Mouse (Mus musculus) embryonic stem cell, embryonic (primary cell): ENCODE measurements around the gene H2-M5.

Experiments
- CTCF ChIA-PET, 4 experiments: fragments of 300-600 bp in 2 of 4; fragments of 350-600 bp in 2 of 4; sonication (Branson Sonifier 250); formaldehyde crosslinking; loops; one replicate each; lab custom pipeline; 2022; ENCODE audit warnings: inconsistent platforms in 2 of 4; lab: Charles Lee
- POLR2A ChIA-PET, 4 experiments: fragments of 300-600 bp in 2 of 4; fragments of 350-600 bp in 2 of 4; sonication (Branson Sonifier 250); formaldehyde crosslinking; loops; one replicate each; lab custom pipeline; 2022; ENCODE audit warnings: antibody characterized with exemption in 4 of 4, inconsistent platforms in 1 of 4; lab: Charles Lee

Gene H2-M5

DNA sequence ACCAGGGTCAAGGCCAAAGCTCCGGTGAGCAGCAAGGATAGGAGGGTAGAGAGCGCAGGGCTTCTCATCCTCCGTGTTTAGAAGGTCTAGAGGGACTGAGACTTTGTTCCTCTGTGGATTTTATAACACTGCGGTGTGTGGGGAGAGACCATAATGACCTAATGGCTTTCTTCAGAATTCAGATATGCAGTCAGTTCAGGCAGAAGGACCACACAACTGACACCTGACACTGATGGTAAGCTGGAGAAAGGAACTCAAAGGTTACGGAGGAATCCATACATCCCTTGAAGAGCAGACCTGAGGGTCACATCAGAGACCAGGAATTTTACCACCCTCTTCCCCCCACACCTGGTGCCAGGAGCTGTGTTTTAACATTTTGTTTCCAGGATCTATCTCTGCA is at the start of gene H2-M5:
H2-M5 (minus strand) TSS at position 101 of the 400 bp plus-strand sequence.
- POLR2A ChIA-PET = interaction anchor here (0.5 to 10.9 kb wide), 40 partner anchors 8 to 94 kb away, joined by 3 to 469 read pairs (median 4); partner anchors contain the start of genes 2410137M14Rik (in 3 of the 4), Znrd1 (in 2 of the 4), Znrd1as (in 2 of the 4) and Mog (in 1 of the 4)
- CTCF ChIA-PET = interaction anchor here in 3 of 4 experiments (0.6 to 1.1 kb wide), 5 partner anchors 14 to 96 kb away, joined by 3 to 5 read pairs (median 3); no protein-coding TSS in a partner anchor

DNA sequence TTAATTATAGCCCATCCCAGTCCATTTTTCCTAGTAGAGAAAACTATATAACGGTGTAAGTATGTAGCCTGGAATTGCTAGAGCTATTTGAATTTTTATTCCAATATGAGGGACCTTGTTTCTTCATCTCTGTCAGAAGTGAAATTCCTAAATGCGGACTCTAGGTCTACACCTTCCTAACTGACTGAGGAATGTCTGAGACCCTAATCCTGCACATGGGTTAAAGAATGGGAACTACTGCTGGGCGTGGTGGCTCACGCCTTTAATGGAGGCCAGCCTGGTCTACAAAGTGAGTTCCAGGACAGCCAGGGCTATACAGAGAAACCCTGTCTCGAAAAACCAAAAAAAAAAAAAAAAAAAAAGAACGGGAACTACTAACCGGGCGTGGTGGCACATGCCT is 39.8 kb upstream of the H2-M5 start:
- CTCF ChIA-PET = interaction anchor here in 3 of 4 experiments (0.5 to 1.6 kb wide), 6 partner anchors 21 to 51 kb away, joined by 3 to 6 read pairs (median 4); no protein-coding TSS in a partner anchor

GRCm38 (mm10) chr17:37028683-37029120 is 39.4 kb upstream of the H2-M5 start:
- POLR2A ChIA-PET = interaction anchor here (0.5 to 6.8 kb wide), 75 partner anchors 9 to 1942 kb away, joined by 3 to 252 read pairs (median 7); partner anchors contain the start of genes Gabbr1 (in 4 of the 4), H2-M5 (in 3 of the 4), 2410137M14Rik (in 2 of the 4) and Zfp57 (in 2 of the 4)
- CTCF ChIA-PET = interaction anchor here in 3 of 4 experiments (0.5 to 1.6 kb wide), 7 partner anchors 21 to 1032 kb away, joined by 3 to 13 read pairs (median 4); no protein-coding TSS in a partner anchor

More for the DNA sequence above, 39.8 kb upstream of the H2-M5 start:
- POLR2A ChIA-PET = interaction anchor here (0.5 to 6.8 kb wide), 74 partner anchors 8 to 1943 kb away, joined by 3 to 252 read pairs (median 6); partner anchors contain the start of genes Gabbr1 (in 4 of the 4), H2-M5 (in 3 of the 4), 2410137M14Rik (in 2 of the 4) and Ppp1r11 (in 2 of the 4)

- ChIA-PET POLR2A (interaction anchor here (0.6 to 6.8 kb wide), 66 partner anchors 9 to 185 kb away, joined by 3 to 252 read pairs (median 7); partner anchors contain the start of genes Gabbr1 (in 4 of the 4), 2410137M14Rik (in 2 of the 4), H2-M5 (in 2 of the 4) and Ppp1r11 (in 1 of the 4)), CTCF (interaction anchor here in 3 of 4 experiments (0.8 to 1.6 kb wide), 5 partner anchors 22 to 1032 kb away, joined by 3 to 13 read pairs (median 5); no protein-coding TSS in a partner anchor)
These were observed 38.9 kb upstream of the H2-M5 start for GRCm38 (mm10) chr17:37028212-37028611.

GRCm38 (mm10) chr17:37027486-37027885 is 38.1 kb upstream of the H2-M5 start:
- ChIA-PET POLR2A (interaction anchor here (0.6 to 6.8 kb wide), 50 partner anchors 8 to 191 kb away, joined by 3 to 252 read pairs (median 8); partner anchors contain the start of genes Gabbr1 (in 3 of the 4), Zfp57 (in 2 of the 4), 2410137M14Rik (in 1 of the 4) and H2-M5 (in 1 of the 4)), CTCF (interaction anchor here in 3 of 4 experiments (0.5 to 1.0 kb wide), 4 partner anchors 19 to 1031 kb away, joined by 3 to 13 read pairs (median 3); partner anchors contain the start of gene Gabbr1 (in 1 of the 3))

DNA sequence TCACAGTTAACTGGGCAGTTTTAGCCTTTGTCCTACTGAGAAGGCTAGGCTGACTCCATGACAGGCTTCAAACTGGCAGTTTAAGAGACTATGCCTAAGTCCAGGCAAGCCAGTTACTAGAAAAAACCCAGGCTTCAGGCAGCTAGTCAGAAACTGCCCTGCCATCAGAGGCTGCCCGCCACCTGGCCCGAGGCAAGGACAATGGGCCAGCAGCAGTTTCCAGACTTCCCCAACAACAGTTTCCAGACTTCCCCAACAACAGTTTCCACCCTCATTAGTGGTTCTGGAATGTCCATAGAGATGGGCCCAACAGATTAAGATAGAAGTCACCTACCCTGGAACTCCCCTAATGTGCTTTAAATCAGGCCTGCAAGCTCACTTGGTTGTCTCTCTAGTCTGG is 37.1 kb upstream of the H2-M5 start:
- CTCF ChIA-PET = interaction anchor here in 1 of 4 experiments (0.6 kb wide), 1 partner anchor 146 kb away, joined by 3 read pairs; no protein-coding TSS in a partner anchor
- POLR2A ChIA-PET = interaction anchor here (0.7 to 6.8 kb wide), 29 partner anchors 9 to 190 kb away, joined by 3 to 252 read pairs (median 5); partner anchors contain the start of genes Gabbr1 (in 2 of the 4), Zfp57 (in 2 of the 4), H2-M5 (in 1 of the 4) and Trim26 (in 1 of the 4)

GRCm38 (mm10) chr17:37022628-37023576 is 33.6 kb upstream of the H2-M5 start, which contains the start of gene Mog:
Mog (minus strand) TSS chr17:37023398.
- CTCF ChIA-PET = interaction anchor here in 2 of 4 experiments (0.5 to 1.0 kb wide), 3 partner anchors 12 to 191 kb away, joined by 3 to 8 read pairs (median 4); partner anchors contain the start of gene Gabbr1 (in 1 of the 2)
- POLR2A ChIA-PET = interaction anchor here in 3 of 4 experiments (0.7 to 32.1 kb wide), 28 partner anchors 10 to 860 kb away, joined by 3 to 469 read pairs (median 4); partner anchors contain the start of genes Gabbr1 (in 3 of the 3), 2410137M14Rik (in 2 of the 3), Zfp57 (in 2 of the 3) and H2-M5 (in 1 of the 3)

- ChIA-PET CTCF (interaction anchor here in 1 of 4 experiments (0.6 kb wide), 1 partner anchor 27 kb away, joined by 6 read pairs; the partner anchor contains the start of gene Gabbr1), POLR2A (interaction anchor here (1.0 to 32.1 kb wide), 25 partner anchors 8 to 61 kb away, joined by 3 to 469 read pairs (median 5); partner anchors contain the start of genes 2410137M14Rik (in 1 of the 4), Gabbr1 (in 1 of the 4) and H2-M5 (in 1 of the 4))
These were observed 29.9 kb upstream of the H2-M5 start for GRCm38 (mm10) chr17:37019242-37019641.

DNA sequence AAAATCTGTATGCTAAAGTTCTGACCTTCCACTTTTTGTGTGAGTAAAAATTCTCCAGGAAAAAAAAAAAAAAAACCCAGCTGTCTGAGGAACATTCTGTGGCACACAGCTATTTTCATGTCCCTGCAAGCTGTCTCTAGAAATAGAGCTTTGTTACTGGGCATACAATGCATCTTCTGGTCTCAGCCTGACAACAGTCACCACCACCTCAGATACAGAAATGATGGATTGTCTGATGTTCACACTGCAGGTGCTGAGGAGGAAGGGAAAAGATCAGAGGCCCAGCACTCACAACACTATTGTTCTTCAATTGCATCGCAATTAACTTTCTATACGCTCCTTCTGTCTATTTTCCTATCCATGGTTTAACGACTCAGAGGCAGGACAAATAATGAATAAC is 29.0 kb upstream of the H2-M5 start:
- ChIA-PET CTCF (interaction anchor here in 1 of 4 experiments (0.6 kb wide), 1 partner anchor 1484 kb away, joined by 7 read pairs; no protein-coding TSS in a partner anchor), POLR2A (interaction anchor here (0.6 to 32.1 kb wide), 18 partner anchors 8 to 153 kb away, joined by 3 to 469 read pairs (median 8); partner anchors contain the start of genes 2410137M14Rik (in 1 of the 4), Gabbr1 (in 1 of the 4), H2-M5 (in 1 of the 4) and Zfp57 (in 1 of the 4))

- POLR2A ChIA-PET = interaction anchor here (0.5 to 32.1 kb wide), 15 partner anchors 6 to 63 kb away, joined by 3 to 469 read pairs (median 5); partner anchors contain the start of genes 2410137M14Rik (in 1 of the 4), Gabbr1 (in 1 of the 4), H2-M5 (in 1 of the 4) and Zfp57 (in 1 of the 4)
- CTCF ChIA-PET = no interaction called here
These were observed 27.0 kb upstream of the H2-M5 start for GRCm38 (mm10) chr17:37016333-37016732.

- POLR2A ChIA-PET = interaction anchor here (0.6 to 32.1 kb wide), 19 partner anchors 7 to 175 kb away, joined by 3 to 469 read pairs (median 5); partner anchors contain the start of genes 2410137M14Rik (in 1 of the 4), Gabbr1 (in 1 of the 4), H2-M5 (in 1 of the 4) and Mog (in 1 of the 4)
- CTCF ChIA-PET = no interaction called here
These were observed 22.8 kb upstream of the H2-M5 start for GRCm38 (mm10) chr17:37012141-37012540.

DNA sequence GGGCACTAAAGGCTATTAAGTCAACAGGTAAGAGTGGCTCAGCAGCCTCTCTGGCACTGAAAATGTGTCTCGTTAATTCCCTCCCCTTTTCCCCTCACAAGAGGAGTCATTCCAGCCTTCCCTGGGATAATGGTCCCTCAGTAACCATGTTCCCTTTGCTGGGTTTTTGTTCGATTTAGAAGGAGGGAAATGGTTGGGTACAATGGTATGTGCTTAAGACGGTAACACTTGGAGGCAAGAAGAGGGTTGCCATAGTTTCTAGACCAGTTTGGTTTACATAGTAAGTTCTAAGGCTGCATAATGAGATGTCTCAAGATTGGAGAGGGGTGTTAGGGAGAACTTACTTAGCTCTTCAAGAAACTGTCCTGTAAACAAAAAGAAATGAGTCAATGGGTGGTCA is 22.4 kb upstream of the H2-M5 start:
- ChIA-PET POLR2A (interaction anchor here (0.5 to 32.1 kb wide), 23 partner anchors 8 to 175 kb away, joined by 3 to 469 read pairs (median 4); partner anchors contain the start of genes 2410137M14Rik (in 1 of the 4), Gabbr1 (in 1 of the 4), H2-M5 (in 1 of the 4) and Mog (in 1 of the 4)), CTCF (no interaction called here)

GRCm38 (mm10) chr17:37009460-37010042 is 20.2 kb upstream of the H2-M5 start:
- POLR2A ChIA-PET = interaction anchor here in 3 of 4 experiments (0.8 to 32.1 kb wide), 27 partner anchors 10 to 71 kb away, joined by 3 to 469 read pairs (median 5); partner anchors contain the start of genes 2410137M14Rik (in 2 of the 3), Gabbr1 (in 1 of the 3), H2-M5 (in 1 of the 3) and Mog (in 1 of the 3)
- CTCF ChIA-PET = interaction anchor here in 2 of 4 experiments (0.5 to 0.6 kb wide), 2 partner anchors 233 to 812 kb away, joined by 3 read pairs; no protein-coding TSS in a partner anchor

DNA sequence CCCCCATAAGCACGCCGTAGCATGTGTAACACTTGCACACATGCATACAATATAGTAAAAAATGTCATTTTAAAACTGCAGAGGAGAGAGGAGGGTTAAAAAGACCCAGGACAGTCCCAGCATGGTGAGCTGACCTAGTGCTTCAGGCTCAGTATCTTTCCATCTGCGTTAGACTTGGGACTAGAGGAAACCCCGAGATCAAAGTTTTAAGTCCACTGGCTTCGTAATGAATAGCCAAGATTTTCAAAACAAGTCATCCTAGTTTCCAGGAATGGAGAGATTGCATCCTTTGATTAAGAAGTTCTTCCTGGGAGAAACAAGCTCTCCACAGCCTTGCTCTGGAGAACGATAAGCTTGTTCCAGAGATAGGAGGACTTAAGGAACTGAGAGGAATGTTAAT is 18.8 kb upstream of the H2-M5 start:
- ChIA-PET CTCF (interaction anchor here in 1 of 4 experiments (0.8 kb wide), 1 partner anchor 76 kb away, joined by 3 read pairs; no protein-coding TSS in a partner anchor), POLR2A (interaction anchor here (1.0 to 32.1 kb wide), 38 partner anchors 8 to 189 kb away, joined by 3 to 469 read pairs (median 5); partner anchors contain the start of genes 2410137M14Rik (in 2 of the 4), H2-M5 (in 2 of the 4), Mog (in 2 of the 4) and Gabbr1 (in 1 of the 4))

GRCm38 (mm10) chr17:37003366-37003765 is 14.0 kb upstream of the H2-M5 start:
- ChIA-PET CTCF (interaction anchor here in 2 of 4 experiments (0.5 to 1.2 kb wide), 4 partner anchors 14 to 167 kb away, joined by 3 read pairs; partner anchors contain the start of gene H2-M5 (in 1 of the 2)), POLR2A (interaction anchor here (0.6 to 32.1 kb wide), 46 partner anchors 4 to 1182 kb away, joined by 3 to 469 read pairs (median 11); partner anchors contain the start of genes 2410137M14Rik (in 2 of the 4), Gabbr1 (in 2 of the 4), H2-M5 (in 2 of the 4) and Trim26 (in 2 of the 4))
